Mouse (Mus musculus) Patski (cell line): Measurements from ENCODE around the gene Pdlim5. TPM values are rescaled to one million over a fixed set of nuclear protein-coding genes. Genes with fewer than 3 reads are reported as not detected.
A peak's percentile ranks its signal among the peaks of the same experiment; 100 is the strongest.
"Not testable (repeated sequence)": the region's sequence is repeated elsewhere in the genome, so short reads cannot be mapped to it uniquely, and the experiment has no call there.

Experiments used
- ATAC-seq: fragments of 100-300 bp; one replicate; pipeline ENCODE4 v1.8.0; 2021
- CTCF ChIA-PET: fragments of 350-600 bp; sonication (Branson Sonifier 250); formaldehyde crosslinking; loops from one replicate; lab custom pipeline; 2022; ENCODE audit warnings: inconsistent platforms; lab: Charles Lee
- POLR2A ChIA-PET: fragments of 350-600 bp; sonication (Branson Sonifier 250); formaldehyde crosslinking; loops from one replicate; lab custom pipeline; 2022; ENCODE audit warnings: antibody characterized with exemption, inconsistent platforms; lab: Charles Lee
- DNase-seq: peaks from one replicate; pipeline ENCODE4 v3.0.0-alpha.2; 2011; ENCODE audit warnings: low read depth, low spot score
- H3K27me3 ChIP-seq: fragments of 371-371 bp; one replicate; pipeline ENCODE4 v1.5.1; 2021
- CTCF ChIP-seq: fragments of 100-300 bp; IDR thresholded peaks from one replicate; pipeline ENCODE4 v1.5.1; 2021
- in situ Hi-C: fragments of 300-500 bp; cut with MboI; formaldehyde crosslinking; loops from 3 replicates; pipeline ENCODE4 v1.11.1; 2018; ENCODE audit warnings: low pct_unique_long_range_greater_than_20kb, mixed read lengths
- polyA plus RNA-seq: library from polyadenylated mRNA; unstranded; gene quantifications from one replicate; pipeline ENCODE4 v1.2.3, GENCODE M21; 2021

Pdlim5 gene
- polyA plus RNA-seq, 1 experiment from 2014 or later: 145 TPM

DNA sequence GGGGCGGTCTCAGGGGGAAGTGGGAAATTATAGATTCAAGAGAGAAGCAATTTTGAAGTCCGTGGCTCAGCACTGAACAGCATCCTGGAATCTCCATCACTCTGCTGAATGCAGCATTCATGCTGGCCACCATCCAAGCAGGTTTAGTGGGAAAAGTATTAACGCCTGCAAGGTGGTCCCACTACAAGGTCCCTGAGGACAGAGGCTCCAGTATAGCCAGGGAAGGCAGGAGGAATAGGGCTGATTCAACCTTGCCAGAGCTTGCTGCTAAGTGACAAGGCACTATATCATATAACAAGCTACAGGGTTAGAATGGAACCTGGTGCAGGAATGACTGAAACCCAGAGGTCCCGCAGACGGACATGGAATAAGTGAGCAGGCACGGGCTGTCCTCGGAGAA, 166.8 kb downstream of the Pdlim5 start:
- no peaks in the 10 kb centered on the region for H3K27me3 ChIP-seq
- TF ChIP-seq CTCF: no peak
- in situ Hi-C loops: no loop called here
- DNase-seq (no peak), ATAC-seq (no peak)
- ChIA-PET CTCF (interaction anchor here (0.8 to 2.8 kb wide), 2 partner anchors 23 to 55 kb away, joined by 3 to 14 read pairs; no protein-coding TSS in a partner anchor), POLR2A (no interaction called here)

DNA sequence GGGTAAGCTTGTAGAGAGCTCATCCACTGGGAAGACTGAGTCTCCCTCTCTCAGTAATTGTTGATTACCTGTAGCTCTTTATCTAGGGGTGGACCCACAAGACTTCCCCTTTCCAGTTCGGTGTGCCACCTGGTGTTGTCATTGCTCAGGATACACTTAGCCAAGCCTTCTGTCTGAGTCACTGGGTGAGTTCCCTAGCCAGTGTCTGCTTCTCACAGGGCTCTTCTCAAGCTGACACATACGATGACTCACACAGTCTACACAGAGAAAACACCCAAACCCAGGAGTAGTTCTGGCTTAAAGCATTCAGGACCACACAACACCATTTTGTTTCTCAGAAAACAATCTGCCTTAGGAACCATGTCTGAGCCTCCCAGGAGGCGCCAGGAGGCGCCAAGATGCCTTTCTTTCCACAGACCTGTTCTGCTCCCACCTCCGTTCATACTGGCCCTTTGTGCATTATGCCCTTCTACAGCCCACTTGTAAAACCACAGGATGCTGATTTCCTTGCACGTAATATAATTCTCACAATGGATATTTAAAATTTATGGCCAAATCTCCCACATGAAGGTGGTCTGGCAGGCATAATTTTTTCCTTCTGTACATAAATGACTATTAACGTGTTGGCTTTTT, 172.9 kb downstream of the Pdlim5 start:
- ATAC-seq (no peak), DNase-seq (no peak)
- ChIA-PET CTCF (interaction anchor here (1.3 kb wide), 1 partner anchor 12 kb away, joined by 4 read pairs; no protein-coding TSS in a partner anchor), POLR2A (no interaction called here)
- no peak for TF ChIP-seq CTCF
- in situ Hi-C loops: no loop called here
- no peaks in the 10 kb centered on the region for H3K27me3 ChIP-seq

DNA sequence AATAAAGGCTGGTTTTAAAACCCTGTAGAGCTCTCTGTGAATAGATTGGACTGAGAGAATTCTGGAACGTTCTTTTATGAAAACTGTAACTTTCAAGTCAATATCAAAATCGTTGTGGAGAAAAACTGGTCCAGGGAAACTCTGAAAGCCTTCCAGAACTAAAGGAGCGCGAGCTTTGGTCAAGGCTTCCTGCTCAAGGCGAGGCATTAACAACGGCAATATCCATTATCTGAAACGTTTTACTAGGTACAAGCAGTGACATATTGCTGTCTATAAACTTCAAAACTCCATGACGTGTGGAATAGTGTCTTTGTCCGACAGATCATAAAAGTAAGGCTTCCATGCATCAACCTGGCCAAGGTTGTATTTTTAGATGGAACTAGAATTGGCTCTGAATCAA, 175.6 kb downstream of the Pdlim5 start:
- DNase-seq (no peak), ATAC-seq (no peak)
- CTCF ChIA-PET: interaction anchor here (1.1 kb wide), 1 partner anchor 13 kb away, joined by 3 read pairs; no protein-coding TSS in a partner anchor
- in situ Hi-C loops: no loop called here
- POLR2A ChIA-PET: no interaction called here
- TF ChIP-seq CTCF: no peak
- H3K27me3 ChIP-seq: peaks cover under 1% of the 10 kb centered on the region

GRCm38 (mm10) chr3:142212821-142213220, 182.7 kb downstream of the Pdlim5 start:
- in situ Hi-C loops: no loop called here
- ChIA-PET CTCF (interaction anchor here (1.1 kb wide), 1 partner anchor 13 kb away, joined by 3 read pairs; no protein-coding TSS in a partner anchor), POLR2A (no interaction called here)
- DNase-seq (no peak), ATAC-seq (no peak)
- no peak for TF ChIP-seq CTCF
- peaks cover 9% of the 10 kb centered on the region for H3K27me3 ChIP-seq

- H3K27me3 ChIP-seq: peaks cover 9% of the 10 kb centered on the region
- in situ Hi-C loops: no loop called here
- CTCF ChIA-PET: interaction anchor here (1.1 kb wide), 1 partner anchor 12 kb away, joined by 3 read pairs; no protein-coding TSS in a partner anchor
- ATAC-seq (no peak), DNase-seq (no peak)
- no peak for TF ChIP-seq CTCF
- POLR2A ChIA-PET: no interaction called here
Observed at GRCm38 (mm10) chr3:142212186-142212585, 183.3 kb downstream of the Pdlim5 start.

DNA sequence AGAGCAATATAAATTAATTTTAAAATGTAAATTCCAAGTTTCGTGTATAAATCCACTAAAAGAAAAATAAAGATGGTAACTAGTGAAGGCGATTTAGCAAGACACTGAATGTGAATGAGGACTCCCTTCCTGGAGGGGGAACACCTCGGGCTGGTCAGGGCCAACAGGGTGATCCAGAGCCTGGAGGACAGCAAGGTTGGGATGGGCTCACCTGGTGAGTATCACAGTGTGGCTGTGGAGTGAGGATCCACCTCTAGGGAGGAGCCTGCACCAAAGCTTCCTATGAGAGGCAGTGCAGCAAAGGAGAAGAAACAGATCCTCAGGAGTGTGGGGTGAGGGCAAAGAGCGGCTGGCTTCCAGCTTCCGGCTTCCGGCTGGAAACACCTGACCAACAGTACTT, 185.5 kb downstream of the Pdlim5 start:
- in situ Hi-C loops: loop anchor here (10.0 kb wide), 1 partner anchor 335 kb away; no protein-coding TSS in a partner anchor
- ChIA-PET CTCF (interaction anchor here (1.7 kb wide), 1 partner anchor 10 kb away, joined by 7 read pairs; no protein-coding TSS in a partner anchor), POLR2A (interaction anchor here (0.5 kb wide), 1 partner anchor 263 kb away, joined by 3 read pairs; no protein-coding TSS in a partner anchor)
- no peak for DNase-seq
- H3K27me3 ChIP-seq: peaks cover 19% of the 10 kb centered on the region
- ATAC-seq: no peak
- no peak for TF ChIP-seq CTCF

- H3K27me3 ChIP-seq: peaks cover 15% of the 10 kb centered on the region
- CTCF ChIA-PET: interaction anchor here (1.7 kb wide), 1 partner anchor 9 kb away, joined by 7 read pairs; no protein-coding TSS in a partner anchor
- ATAC-seq (no peak), DNase-seq (no peak)
- no peak for TF ChIP-seq CTCF
- POLR2A ChIA-PET: no interaction called here
- in situ Hi-C loops: loop anchor here (10.0 kb wide), 1 partner anchor 334 kb away; no protein-coding TSS in a partner anchor
Observed at GRCm38 (mm10) chr3:142209057-142209456, 186.4 kb downstream of the Pdlim5 start.

DNA sequence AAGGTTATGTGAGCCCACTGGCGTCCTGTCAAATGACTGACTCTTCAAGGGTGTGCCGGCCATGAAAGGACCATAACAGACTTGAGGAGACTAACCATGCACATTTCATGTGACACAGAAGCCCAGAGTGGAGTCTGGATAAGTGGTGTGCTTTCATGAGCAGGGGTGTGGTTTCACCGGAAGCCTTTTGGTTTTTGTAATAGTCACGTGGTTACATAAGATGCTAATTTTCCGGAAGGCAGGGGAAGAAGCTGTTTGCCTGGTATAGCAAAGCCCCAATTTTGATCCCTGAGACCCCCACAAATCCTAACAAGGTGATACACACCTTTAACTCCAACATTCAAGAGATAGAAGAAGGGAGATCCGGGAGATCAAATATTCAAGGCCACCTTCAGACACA, 188.0 kb downstream of the Pdlim5 start:
- no peak for ATAC-seq
- CTCF ChIA-PET: interaction anchor here (1.2 to 1.3 kb wide), 2 partner anchors 16 to 21 kb away, joined by 3 to 4 read pairs; no protein-coding TSS in a partner anchor

GRCm38 (mm10) chr3:142206316-142206715, 189.2 kb downstream of the Pdlim5 start:
- no peak for ATAC-seq
- ChIA-PET POLR2A (no interaction called here), CTCF (interaction anchor here (1.2 to 1.3 kb wide), 2 partner anchors 15 to 20 kb away, joined by 3 to 4 read pairs; no protein-coding TSS in a partner anchor)
- no peak for TF ChIP-seq CTCF
- peaks cover 14% of the 10 kb centered on the region for H3K27me3 ChIP-seq
- DNase-seq: no peak
- in situ Hi-C loops: loop anchor here (10.0 kb wide), 1 partner anchor 332 kb away; no protein-coding TSS in a partner anchor

More for the DNA sequence above, 188.0 kb downstream of the Pdlim5 start:
- POLR2A ChIA-PET: no interaction called here
- no peak for DNase-seq
- H3K27me3 ChIP-seq: peaks cover 14% of the 10 kb centered on the region
- in situ Hi-C loops: loop anchor here (10.0 kb wide), 1 partner anchor 333 kb away; no protein-coding TSS in a partner anchor
- no peak for TF ChIP-seq CTCF

- ATAC-seq (no peak), DNase-seq (no peak)
- ChIA-PET POLR2A (no interaction called here), CTCF (no interaction called here)
- in situ Hi-C loops: no loop called here
- TF ChIP-seq CTCF: peak; percentile 78
- H3K27me3 ChIP-seq: no peaks in the 10 kb centered on the region
Observed at GRCm38 (mm10) chr3:142196142-142196541, 199.4 kb downstream of the Pdlim5 start.

GRCm38 (mm10) chr3:142191627-142192026, 203.9 kb downstream of the Pdlim5 start:
- ChIA-PET CTCF (interaction anchor here (0.8 to 2.0 kb wide), 6 partner anchors 11 to 145 kb away, joined by 3 to 7 read pairs (median 4); no protein-coding TSS in a partner anchor), POLR2A (interaction anchor here (0.6 kb wide), 1 partner anchor 954 kb away, joined by 9 read pairs; no protein-coding TSS in a partner anchor)
- H3K27me3 ChIP-seq, in situ Hi-C loops, DNase-seq, ATAC-seq: not testable (repeated sequence)

Other genes starting within 250 kb of the Pdlim5 start
- not detected for gene Bmpr1b, start 226.3 kb downstream of the Pdlim5 start, polyA plus RNA-seq
- gene Gbp5, start 98.3 kb upstream of the Pdlim5 start, polyA plus RNA-seq: 0.13 TPM
- 2.3 TPM for gene Gbp7, start 134.6 kb upstream of the Pdlim5 start, polyA plus RNA-seq
- gene Gbp3, start 164.3 kb upstream of the Pdlim5 start, polyA plus RNA-seq: 2.1 TPM
- 4.1 TPM for gene Gbp2b, start 199.2 kb upstream of the Pdlim5 start, polyA plus RNA-seq
- gene Gbp2, start 224.9 kb upstream of the Pdlim5 start, polyA plus RNA-seq: 16.2 TPM